Mouse (Mus musculus) thymus, postnatal 14 days (tissue): ENCODE measurements around the gene Coq5.
"Not testable (repeated sequence)": the region's sequence is repeated elsewhere in the genome, so short reads cannot be mapped to it uniquely, and the experiment has no call there.

Experiments
- DNase-seq: peaks from one replicate; pipeline ENCODE4 v3.0.0; 2021

Gene Coq5

DNA sequence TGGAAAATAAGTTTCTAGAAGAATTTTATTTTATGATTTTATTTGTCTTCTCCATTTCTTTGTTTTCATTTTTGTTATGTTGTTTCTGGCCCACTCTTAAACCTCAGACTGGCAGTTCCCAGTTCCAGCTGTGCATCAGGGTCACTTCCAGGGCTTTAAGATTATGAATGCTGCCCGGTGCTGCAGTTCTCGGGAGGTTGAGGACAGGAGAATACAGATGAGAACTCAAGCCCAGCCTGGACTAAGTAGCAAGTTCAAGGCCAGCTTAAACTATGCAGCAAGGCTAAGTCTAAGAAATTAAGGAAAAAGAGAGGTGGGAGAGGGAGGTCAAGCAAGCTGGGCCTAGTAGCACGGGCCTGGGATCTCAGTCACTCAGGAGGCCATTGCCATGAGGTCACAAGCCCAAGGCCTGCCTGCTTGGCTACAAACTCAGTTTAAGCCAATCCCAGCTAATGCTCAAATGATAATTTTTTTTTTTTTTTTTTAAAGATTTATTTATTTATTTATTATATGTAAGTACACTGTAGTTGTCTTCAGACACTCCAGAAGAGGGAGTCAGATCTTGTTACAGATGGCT, 11.9 kb upstream of the Coq5 start:
- DNase-seq = no peak

DNA sequence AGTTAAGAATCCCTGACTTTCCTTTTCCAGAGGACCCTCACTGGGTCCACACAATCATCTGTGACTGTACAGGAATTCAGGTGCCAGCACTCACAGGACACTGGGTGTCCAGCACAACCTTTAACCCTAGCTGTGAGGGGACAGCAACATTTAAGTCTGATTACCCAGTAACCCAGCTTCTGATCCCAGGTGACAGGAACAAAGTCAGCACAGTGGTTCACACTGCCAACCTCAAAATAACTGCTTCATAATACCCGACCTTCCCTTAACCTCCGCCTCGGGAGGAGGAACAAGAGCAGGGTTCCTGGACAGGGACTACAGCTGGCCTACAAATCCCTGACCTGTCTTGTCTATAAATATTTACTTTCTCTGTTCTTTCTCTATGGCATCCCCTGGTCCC, 11.2 kb upstream of the Coq5 start:
- DNase-seq = no peak

DNA sequence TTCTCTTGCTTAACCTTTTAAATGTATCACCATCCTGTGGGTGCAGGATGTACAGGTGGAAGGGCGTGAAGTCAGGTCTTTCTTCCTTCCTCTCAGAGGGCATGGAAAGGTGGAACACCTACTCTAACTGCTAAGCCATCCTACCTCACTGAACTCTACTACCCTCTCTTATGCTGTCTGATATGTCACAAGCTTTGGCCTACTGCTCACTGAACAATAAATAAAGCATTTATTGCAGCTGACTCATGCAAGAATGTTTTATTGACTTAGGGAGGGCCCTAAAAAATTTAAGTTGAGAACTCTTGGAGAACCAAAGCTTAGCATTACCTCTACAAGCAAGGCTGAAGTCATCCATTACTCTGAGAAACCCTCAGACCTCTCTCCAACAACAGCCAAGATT, 9.5 kb upstream of the Coq5 start:
- DNase-seq = no peak

DNA sequence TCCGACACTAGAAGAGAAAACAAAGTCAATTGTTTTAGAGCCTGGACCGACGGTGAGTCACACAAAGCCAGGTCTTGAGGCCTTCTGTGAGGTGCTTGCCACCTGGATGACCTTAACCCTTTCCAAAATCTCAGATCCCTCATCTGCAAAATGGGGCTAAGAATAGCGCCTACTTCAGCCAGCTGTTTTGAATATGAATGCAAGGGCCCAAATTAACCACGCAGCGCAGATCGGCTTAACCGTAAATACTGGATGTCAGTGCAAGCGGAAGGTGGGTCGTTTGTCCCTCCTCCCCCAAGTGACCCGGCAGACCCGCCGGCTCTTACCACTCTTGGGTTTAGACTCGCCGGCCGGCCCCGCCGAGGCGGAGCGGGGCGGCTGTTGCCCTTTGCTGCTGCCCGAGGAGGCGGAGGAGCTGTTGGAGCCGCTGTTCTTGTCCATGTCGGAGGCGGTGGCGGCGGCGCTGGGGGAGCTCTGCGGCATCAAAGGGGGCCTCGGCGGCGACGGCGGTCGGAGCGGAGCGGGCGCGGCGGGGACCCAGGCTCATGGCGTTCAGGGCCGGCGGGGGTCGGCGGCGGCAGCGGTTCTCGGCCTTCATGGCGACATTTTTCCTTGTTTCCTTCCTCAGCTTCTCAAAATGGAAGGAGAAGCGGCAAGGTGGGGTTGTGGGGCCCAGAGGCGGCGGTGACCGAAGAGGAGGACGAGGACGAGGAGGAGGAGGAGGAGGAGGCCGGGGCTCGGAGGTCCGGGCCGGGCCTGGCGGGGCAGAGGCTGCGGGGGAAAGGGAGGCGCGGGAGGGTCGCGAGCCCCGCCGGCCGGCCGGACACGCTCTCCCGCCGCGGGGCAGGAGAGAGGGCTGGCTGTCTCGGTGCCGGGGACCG, 7.3 kb upstream of the Coq5 start:
- DNase-seq = peak; percentile 69

DNA sequence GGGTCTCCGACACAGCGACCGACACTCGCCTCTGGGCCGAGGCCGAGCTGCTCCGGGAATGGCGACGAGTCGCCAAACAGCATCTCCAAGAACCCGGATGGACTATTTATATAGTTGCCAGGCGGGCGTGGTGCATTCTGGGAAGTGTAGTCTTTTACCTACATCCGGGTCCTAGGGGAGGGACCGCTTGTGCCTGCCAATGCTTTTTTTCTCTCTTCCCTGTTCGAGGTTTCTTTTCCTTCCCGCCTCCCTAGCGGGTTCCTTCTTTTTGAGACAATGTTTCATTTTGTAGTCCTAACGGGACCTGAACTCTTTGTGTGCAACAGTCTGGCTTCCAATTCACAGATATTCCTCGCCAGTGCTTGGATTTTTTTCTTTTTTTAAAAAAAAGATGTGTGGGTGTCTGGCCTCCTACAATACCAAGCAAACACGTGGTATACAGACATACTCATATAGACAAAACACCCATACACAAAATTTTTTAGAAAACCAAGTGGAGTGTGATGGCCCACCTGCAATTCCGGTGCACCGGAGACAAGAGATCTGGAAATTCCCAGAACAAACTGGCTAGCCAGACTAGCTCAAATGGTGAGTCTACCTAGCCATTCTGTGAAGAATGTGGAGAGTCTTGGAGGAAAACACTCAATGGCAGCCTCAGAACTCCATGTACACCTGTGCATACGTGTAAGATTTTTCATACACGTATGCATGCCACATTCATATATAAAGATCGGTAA, 6.5 kb upstream of the Coq5 start, which contains the start of gene Rnf10:
Gene Rnf10, minus strand, starts transcription at position 87 of the 737 bp plus-strand sequence.
- DNase-seq = peak; percentile 97

DNA sequence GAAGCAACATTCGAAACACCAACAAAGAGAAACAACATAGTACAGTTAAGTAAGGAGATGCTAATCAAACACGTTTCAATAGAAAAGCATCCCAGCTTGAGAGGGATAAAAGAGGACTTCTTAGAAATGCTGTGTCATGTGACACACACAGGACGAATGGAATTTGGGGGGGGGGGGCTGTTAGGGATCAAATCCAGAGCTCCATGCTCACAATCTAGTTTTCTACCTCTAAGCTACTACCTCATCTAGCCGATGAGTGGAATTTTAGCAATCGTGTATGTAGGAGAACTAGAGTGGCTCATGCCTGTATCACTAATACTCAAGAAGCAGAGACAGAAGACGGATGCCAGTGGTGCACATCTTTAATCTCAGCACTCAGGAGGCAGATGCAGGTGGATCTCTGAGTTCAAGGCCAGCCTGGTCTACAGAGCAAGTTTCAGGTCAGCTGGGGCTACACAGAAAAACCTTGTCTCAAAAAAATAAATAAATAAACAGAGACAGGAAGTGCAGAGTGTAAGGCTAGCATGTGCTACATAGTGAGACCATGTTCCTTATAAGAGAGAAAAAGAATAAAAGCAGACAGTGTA, 5.8 kb upstream of the Coq5 start:
- no peak for DNase-seq

DNA sequence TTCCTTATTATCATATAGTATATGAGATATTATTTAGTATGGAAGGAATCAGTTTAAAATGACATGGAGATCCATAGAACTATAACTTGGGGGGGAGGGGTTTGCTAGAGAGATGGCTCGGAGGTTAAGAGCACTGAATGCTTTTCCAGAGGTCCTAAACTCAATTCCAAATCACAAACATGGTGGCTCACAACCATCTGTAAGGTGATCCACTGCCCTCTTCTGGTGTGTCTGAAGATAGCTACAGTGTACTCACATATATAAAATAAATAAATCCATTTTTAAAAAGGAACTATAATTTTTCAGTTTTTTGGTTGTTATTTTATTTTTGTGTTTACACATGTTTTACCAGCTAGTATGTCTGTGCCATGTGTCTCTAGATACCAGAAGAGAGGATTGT, 5.1 kb upstream of the Coq5 start:
- no peak for DNase-seq

DNA sequence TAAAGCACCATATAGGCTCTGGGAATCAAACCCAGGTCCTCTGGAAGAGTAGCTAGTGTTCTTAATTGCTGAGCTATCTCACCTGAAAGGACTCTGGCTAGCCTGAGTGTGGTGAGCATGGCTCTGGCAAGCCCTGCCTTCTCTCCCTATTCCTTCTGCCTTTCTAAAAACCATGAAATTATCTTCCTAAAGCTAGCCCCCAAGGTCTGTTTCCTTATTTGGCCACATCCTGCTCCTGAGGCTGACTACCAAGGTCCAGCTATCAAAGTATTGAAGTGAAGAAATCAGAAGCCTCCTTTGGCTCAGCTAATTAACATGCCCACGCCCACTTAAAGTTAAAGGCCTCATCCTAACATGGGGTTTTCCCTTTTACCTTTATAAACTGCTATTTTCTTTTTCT, 4.7 kb upstream of the Coq5 start:
- DNase-seq = no peak

DNA sequence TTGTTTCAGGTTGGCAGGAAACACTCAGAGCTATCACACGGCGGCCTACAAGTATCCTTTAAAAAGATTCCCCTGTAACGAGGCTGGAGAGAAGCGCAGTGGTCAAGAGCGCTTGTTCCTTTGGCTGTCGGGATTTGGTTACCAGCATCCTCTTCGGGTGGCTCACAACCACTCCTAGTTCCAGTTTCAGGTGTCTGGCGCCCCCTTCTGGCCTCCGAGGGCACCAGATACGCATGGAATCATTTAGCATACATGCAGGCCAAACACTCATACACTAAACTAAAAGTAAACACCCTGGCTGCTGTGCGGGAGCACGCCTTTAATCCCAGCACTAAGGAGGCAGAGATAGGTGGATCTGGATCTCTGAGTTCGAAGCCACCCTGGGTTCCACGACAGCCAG, 3.5 kb upstream of the Coq5 start:
- DNase-seq = peak; percentile 49

DNA sequence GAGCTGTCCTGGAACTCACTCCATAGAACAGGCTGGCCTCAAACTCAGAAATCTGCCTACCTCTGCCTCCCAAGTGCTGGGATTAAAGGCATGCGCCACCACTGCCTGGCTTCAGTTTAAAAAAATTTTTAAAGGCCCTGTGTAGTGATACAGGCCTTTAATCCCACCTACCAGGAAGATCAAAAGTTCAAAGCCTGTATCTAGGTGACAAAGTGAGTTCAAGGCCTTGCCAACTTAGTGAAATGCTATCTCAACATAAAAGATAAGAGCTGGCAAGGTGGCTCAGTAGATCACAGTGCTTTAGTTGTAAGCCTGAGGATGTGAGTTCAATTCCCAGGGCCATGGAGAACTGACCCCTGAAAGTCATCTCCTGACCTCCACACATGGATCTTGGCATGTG, 1.4 kb upstream of the Coq5 start:
- DNase-seq = no peak

DNA sequence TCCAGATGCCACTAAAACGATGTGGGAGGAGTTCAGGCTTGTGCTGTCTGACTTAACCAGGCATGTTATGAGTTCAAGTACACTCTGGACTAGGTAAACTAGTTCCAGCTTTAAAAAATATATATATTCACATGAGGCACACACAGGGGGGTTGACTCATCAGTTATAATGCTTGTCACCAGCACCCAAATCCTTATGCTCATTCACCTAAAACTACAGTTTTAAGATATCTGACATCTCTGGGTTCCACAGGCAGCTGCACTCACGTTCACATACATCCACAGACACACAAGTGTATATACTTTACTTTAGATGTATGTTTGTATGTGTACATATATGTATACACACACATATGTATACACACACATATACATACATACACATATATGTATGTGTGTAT, 681 bp upstream of the Coq5 start:
- no peak for DNase-seq

DNA sequence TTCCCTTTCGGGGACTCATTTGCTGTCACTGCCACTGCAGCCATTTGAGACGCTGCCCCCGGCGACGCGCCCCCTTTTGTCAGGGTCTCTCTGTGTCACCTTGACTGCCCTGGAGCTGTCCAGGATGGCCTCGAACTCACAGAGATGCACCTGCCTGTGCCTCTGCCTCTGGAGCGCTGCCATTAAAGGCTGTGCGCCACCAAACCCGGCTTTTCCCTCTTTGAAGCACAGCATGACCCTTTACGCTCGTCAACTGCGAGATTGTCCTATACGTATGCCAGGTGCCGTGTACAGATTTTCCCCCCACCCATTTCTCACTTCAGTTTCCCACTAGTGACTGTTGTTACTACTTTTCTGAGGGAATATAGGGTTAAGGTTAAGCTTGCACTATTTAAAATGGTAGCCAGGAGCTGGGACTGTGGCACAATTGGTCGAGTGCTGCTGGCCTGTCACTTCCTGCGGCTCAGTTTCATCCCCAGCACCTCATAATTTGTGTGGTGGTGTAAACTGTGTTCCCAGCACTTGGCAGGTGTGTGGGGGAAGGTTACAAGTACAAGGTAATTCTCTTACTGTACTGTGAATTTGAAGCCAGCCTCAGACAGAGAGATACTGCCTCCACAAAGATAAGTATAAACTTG, 703 bp downstream of the Coq5 start:
- peak; percentile 57 for DNase-seq

DNA sequence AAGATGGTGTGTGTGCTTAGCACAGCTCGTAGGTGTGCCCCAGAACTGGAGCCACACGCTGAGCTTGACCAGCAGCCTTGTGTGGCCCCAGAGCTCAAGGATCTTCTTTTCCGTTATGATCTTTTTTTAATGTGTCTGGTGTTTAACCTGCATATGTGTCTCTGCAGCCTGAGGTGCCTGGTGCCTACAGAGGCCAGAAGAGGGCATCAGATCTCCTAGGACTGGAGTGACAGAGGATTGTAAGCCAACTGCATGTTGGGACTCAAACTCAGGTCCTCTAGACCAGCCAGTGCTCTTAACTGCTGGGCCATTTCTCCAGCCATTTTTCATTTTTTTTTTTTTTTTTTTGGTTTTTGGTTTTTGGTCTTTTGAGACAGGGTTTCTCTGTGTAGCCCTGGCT, 5.3 kb downstream of the Coq5 start:
- peak; percentile 45 for DNase-seq

DNA sequence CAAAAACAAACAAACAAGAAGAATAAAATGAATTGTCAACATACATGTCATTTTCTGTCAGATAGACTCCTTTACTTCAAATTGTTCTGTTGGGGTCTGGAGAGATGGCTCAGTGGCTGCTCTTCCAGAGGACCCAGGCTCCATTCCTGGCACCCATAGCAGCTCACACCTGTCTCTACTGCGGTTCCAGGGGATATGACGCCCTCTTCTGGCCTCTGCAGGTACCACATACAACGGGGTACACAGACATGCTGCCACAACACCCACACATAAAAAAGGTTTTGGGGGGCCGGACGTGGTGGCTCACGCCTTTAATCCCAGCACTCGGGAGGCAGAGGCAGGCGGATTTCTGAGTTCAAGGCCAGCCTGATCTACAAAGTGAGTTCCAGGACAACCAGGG, 14.7 kb downstream of the Coq5 start:
- DNase-seq = peak; percentile 23

DNA sequence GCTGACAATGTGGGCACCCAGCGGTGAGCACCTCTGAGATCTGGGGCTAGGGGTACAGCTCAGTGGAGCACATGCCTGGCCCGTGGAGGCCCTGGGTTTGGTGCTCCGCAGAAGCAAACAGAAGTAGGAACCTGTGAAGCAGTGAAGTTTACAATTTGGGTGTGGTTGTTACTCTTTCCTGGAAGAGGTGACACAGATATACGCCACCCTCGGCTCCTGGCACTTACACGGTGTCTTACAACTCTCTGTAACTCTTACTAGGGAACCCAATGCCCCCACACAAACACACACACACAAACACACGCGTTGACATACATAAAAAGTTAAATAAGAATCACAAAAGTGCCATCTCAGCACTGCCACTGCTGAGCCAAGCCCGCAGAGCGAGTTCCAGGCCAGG, 16.9 kb downstream of the Coq5 start:
- DNase-seq = no peak

DNA sequence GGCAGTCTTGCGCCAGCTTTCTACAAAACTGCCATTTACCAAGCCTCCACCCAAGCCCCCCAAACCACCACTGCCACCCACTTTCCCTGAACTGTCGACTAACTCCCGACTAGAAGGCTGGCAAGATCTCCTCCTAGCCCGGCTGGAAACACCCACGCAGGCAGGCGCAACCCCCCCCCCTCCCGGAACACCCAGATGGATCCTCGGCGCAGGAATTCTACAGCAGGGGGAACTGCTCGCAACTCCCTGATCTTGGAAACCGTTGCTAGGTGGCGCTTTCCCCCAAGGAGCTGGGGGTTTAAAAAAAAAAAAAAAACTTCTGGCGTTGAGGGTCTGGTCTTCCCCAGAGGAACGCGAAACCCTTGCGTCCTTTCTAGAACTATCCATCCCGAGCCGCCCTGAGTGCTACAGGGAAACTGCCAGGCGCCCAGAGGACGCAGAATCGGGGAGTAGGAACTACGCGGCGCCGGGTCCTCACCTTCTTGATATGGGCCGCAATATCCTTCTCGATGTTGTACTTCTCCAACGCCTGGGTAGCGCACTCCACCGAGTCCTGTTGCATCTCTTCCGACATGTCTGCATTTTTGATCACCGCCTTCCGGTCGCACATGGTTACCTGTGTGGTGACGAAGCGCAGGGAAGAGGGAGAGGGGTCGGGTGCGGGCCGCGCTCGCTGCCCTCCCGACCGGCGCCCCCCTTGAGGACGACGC, 20.7 kb downstream of the Coq5 start:
- DNase-seq = no peak

DNA sequence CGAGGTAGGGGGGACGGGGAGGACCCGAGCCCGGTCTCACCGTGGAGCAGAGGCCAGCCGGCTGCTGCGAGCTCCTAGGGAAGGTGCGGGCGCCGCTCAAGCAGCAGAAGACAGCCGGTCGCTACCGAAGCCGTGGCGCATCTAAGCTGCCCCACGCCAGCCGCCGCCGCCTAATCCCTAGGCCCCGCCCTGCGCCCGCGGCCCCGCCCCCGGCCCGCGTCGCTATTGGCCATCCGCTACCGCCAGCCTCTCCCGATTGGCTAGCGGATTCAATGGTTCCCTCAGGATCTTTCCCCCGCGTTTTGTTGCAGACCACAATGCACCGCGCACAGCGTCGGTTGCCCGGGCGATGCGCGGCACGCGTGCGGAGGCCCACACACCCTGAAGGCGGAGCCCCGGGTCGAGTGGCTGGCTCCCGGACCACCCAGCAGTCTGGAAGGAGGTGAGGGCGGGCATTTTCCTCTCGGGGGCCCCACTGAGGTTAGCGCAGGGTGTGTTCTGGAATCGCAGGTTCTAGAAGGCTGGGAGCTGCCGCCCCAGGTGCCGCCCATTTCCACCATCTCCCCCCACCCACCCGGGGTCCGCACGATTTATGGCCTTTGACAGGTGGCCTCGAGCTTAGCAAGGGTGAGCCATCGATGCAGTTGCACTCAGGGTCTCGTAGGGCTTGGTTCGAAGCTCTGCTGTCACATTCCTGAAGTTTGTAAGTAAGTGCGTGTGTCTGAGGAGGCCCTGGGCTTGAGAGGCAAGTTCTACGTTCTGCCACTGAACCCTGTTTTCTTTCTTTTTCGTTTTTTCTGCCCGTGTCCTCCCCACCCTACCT, 21.5 kb downstream of the Coq5 start, which contains the start of gene Dynll1:
Gene Dynll1, minus strand, starts transcription at position 208 of the 823 bp plus-strand sequence.
- peak; percentile 99 for DNase-seq

DNA sequence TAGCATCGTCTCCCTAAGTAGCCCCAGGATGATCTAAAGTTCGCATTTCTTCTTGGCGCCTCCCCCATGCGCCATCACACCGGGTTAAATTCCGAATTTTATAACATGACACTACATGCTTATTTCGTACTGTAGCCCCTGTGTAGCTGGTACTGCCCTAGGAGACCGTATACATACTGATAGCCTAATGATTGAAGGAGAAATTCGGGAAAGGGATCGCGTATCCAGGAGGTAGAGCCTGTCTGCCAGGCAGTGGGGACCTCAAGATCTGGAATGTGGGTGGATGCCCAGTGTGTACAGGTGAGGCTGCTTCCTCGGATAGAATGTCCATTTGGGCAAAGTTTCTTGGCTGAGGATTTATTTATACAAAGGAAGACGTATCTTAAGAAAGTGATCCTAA, 22.1 kb downstream of the Coq5 start:
- DNase-seq = no peak

DNA sequence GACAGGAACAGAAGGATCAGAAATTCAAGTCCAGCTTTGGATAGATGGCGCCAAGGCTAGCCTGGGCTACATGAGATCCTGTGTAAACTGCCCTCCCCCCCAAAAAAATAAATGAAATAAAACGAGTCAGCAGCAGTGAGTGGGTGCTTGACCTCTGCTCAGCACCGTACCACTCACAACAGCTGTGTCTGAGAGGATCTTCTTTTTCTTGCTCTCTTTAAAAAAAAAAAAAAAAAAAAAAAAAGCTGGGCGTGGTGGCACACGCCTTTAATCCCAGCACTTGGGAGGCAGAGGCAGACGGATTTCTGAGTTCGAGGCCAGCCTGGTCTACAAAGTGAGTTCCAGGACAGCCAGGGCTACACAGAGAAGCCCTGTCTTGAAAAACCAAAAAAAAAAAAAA, 22.7 kb downstream of the Coq5 start:
- not testable (repeated sequence) for DNase-seq

DNA sequence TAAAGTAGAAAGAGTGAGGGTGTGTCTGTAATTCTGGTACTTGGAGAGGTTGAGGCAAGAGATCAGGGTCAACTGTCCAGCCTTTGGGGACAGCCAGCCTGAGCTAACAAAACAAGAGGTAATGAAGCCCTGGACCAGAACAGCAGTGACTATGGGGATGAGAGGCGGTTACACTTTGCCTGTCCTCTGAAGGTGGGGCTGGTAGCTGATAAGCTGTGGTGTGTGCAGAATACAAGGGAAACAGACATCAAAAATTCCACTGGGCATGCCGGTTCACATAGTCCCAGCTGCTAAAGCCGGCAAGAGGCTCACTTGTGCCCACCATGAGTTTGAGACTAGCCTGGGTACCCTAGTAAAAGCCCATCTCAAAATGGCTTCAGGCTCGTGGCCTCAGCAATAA, 32.9 kb downstream of the Coq5 start:
- no peak for DNase-seq
